Mouse (Mus musculus) testis, postnatal 10 days (tissue): ENCODE results near the gene H2-Q10.
"Not testable (repeated sequence)": the region's sequence is repeated elsewhere in the genome, so short reads cannot be mapped to it uniquely, and the experiment has no call there.

Source experiments
- DNase-seq: peaks from one replicate; pipeline ENCODE4 v3.0.0; 2021; ENCODE audit warnings: low spot score

H2-Q10 gene

DNA sequence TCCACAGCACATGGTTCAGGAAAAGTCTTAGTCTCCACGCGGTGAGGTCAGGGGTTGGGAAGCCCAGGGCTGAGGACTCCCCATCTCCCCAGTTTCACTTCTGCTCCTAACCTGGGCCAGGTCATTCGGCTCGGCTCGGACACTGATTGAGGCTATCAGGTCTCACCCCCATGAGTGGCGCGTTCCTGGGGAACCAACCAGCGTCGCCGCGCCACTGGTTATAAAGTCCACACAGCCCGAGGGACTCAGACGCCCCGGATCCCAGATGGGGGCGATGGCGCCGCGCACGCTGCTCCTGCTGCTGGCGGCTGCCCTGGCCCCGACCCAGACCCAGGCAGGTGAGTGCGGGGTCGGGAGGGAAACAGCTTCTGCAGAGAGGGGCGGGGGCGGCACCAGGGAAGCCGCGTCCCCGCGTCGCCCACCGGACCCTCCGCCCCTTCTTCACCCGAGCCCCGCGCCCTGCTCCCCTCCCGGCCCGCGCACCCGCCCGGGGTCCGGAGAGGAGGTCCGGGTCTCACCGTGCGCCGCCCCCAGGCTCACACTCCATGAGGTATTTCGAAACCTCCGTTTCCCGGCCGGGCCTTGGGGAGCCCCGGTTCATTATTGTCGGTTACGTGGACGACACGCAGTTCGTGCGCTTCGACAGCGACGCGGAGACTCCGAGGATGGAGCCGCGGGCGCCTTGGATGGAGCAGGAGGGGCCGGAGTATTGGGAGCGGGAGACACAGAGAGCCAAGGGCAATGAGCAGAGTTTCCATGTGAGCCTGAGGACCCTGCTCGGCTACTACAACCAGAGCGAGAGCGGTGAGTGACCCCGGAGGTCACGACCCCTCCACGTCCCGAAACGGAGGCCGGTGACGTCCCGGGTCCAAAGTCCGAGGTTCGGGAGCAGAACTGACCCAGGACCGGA is at the start of gene H2-Q10:
Gene H2-Q10, plus strand, starts transcription at position 248 of the 910 bp plus-strand sequence.
- peak; percentile 57 for DNase-seq

DNA sequence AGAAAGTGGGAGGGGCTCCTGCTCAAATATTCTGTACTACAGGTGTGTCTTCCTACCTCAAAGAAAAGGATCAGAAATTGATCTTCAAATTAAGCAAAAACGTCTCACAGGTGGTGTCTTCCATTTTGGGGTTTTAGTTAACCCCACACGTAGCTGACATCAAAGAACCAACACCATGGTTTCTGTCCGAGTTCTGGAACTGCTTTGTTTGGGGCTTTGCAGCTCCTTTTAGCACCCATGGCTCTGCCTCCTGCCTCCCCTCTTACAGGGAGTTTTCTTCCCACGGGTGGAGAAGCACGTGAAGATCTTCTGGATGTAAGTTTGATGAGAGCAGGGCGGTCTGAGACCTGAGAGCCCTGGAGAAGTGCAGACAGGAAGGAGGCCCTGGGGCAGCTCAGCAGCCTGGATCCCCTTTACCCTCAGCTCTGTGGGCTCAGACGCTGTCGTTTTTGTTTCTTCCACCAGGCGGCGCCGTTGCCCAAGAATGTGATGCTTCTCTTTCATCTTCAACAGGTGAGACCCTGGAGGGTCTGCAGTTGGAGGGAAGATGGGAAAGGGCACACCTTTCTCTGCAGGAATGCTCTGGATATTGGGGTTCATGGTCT is 49.6 kb upstream of the H2-Q10 start:
- peak; percentile 62 for DNase-seq

DNA sequence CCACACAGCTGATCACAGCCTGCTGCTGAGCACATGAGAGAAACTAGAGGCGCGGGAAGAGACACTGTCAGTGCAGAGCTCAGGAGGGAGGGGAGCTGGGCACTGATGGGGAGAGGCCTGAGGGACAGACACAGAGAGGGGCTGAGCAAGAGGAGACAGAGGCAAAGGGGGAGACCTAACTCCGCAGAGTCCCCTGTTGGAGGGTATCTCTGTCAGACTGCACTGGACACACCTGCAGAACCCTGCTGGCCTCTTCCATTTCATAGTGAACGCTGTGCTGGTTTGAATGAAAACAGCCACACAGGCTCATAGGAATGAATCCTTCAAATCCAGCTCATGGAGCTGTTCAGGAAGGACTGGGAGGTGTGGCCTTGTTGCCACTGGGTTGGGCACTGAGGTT is 48.6 kb upstream of the H2-Q10 start:
- DNase-seq, result peak; percentile 40

DNA sequence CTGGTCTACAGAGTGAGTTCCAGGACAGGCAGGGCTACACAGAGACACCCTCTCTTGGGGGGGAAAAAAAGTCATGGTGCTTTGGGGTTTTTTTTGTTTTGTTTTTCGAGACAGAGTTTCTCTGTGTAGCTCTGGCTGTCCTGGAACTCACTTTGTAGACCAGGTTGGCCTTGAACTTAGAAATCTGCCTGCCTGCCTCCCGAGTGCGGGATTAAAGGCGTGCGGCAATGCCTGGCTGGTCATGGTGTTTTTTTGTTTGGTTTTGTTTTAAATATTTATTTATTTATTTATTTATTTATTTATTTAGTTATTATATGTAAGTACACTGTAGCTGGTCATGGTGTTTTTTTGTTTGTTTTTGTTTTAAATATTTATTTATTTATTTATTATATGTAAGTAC is 47.5 kb upstream of the H2-Q10 start:
- DNase-seq, result peak; percentile 36

DNA sequence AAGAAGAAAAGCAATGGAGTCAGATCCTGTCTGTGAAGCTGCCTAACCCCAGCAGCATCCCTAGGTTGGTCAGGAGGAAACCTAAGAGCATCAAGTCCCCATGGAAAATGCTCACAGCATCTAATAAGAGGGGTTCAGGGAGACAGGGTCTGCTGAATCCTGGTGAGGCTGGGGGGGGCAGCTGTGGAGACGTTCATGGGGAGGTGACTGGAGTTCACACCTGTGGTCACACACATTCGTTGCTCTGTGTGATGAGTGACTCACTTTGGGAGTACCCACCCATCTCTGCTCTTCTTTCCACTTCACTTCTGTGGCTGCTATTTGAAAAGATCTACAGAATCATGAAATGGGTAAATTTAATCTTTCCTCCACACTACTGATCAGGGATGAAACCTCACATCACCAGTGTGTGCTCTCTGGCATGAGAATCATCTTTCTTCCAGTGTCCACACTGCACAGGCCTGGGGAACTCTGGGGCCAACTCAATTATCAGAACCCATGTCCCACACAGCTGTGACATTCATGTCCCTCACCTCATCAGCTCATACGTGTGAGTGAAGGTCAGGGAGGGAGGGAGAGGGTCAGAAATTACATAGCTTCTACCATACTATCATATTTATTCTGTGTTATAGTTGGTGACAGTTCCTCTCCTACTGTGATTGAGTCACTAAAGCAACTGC is 46.6 kb upstream of the H2-Q10 start:
- peak; percentile 41 for DNase-seq

DNA sequence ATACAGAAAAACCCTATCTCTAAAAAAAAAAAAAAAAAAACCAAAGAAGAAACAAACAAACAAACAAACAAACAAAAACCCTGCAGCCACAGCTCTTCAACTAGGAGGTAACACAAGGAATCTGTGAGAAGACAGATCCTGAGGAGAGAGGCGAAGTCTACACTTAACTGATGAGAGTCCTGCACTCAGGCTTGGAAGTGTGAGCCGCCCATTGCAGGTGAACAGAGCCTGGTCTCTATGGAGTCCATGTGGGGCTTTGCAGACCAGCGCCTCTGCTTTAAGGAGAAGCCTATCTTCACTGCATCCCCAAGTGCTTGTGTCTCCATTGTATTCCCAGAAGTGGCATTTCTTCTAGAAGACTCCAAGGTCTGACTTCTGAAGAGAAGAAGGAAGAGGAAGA is 45.8 kb upstream of the H2-Q10 start:
- peak; percentile 33 for DNase-seq

DNA sequence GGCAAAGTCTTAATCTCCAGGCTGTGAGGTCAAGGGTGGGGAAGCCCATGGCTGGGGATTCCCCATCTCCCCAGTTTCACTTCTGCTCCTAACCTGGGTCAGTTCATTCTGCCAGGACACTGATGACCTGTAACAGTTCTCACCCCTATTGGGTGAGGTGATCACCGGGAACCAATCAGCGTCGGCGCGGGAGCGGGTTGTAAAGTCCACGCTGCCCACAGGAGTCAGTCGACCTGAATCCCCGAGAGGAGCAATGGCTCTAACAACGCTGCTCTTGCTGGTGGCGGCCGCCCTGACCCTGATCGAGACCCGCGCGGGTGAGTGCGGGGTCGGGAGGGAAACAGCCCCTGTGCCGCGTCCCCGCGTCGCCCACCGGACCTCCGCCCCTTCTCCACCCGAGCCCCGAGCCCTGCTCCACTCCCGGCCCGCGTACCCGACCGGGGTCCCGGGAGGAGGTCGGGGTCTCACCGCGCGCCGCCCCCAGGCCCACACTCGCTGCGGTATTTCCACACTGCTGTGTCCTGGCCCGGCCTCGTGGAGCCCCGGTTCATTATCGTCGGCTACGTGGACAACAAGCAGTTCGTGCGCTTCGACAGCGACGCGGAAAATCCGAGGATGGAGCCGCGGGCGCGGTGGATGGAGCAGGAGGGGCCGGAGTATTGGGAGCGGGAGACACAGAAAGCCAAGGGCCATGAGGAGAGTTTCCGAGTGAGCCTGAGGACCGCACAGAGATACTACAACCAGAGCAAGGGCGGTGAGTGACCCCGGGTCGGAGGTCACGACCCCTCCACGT is 45.1 kb upstream of the H2-Q10 start, which contains the start of gene H2-Q6:
Gene H2-Q6, plus strand, starts transcription at position 227 of the 793 bp plus-strand sequence.
- peak; percentile 64 for DNase-seq

DNA sequence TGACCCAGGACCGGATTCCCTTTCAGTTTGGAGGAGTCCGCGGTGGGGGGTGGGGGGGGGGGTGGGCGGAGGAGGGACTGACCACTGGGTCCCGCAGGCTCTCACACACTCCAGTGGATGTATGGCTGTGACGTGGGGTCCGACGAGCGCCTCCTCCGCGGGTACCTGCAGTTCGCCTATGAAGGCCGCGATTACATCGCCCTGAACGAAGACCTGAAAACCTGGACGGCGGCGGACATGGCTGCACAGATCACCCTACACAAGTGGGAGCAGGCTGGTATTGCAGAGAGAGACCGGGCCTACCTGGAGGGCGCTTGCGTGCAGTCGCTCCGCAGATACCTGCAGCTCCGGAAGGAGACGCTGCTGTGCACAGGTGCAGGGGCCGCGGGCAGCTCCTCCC is 44.4 kb upstream of the H2-Q10 start:
- DNase-seq, result peak; percentile 48

DNA sequence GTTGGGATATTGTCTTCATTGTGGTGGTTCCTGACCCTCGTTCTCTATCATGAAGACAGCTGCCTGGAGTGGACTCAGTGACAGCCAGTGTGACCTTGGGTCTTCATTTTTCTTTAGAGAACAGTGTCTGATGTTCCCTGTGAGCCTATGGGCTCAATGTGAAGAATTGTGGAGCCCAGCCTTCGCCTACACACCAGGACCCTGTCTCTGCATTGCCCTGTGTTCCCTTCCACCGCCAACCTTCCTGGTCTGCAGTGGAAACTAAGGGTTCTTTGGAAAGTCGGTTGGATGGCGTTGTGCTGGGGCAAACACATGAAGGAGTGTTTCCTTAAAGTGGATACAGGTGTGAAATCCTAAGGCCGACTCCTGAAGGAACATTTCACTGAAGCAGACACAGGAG is 41.0 kb upstream of the H2-Q10 start:
- not testable (repeated sequence) for DNase-seq

DNA sequence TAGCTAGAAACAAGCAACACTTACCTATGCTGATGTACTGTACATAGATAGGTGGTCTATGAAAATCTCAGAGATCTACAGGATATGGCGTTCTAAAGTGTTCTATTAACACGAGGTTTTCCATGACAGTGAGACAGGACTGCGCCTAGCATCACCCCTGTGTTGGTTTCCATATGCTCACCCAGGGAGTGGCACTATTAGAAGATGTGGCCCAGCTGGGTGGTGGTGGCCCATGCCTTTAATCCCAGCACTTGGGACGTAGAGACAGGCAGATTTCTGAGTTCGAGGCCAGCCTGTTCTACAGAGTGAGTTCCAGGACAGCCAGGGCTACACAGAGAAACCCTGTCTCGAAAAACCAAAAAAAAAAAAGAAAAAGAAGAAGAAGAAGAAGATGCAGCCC is 39.2 kb upstream of the H2-Q10 start:
- not testable (repeated sequence) for DNase-seq

DNA sequence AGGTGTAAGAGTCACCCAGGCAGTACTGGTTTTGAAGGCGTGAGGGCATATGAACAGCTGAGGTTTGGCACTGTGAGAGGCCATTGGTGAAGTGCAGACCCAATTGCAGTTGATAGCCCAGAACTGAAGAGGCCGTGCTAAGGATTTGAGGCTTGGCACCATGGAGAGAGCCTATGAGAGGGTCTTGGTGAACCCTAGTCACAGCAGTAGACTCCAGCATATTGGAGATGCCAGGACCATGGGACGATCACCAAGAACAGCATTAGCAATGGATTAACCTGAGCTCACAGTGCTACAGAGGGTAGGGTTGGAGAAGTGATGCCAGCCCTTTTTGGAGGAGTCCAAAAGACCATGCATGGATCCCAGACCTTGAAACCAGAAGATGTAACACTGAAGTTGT is 37.7 kb upstream of the H2-Q10 start:
- not testable (repeated sequence) for DNase-seq

DNA sequence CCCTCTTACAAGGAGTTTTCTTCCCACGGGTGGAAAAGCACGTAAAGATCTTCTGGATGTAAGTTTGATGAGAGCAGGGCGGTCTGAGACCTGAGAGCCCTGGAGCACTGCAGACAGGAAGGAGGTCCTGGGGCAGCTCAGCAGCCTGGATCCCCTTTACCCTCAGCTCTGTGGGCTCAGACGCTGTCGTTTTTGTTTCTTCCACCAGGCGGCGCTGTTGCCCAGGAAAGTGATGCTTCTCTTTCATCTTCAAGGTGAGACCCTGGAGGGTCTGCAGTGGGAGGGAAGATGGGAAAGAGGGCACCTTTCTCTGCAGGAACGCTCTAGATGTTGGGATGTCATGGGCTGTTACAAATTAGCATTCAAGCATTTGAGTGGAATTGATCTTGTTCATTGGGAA is 35.1 kb upstream of the H2-Q10 start:
- peak; percentile 56 for DNase-seq

DNA sequence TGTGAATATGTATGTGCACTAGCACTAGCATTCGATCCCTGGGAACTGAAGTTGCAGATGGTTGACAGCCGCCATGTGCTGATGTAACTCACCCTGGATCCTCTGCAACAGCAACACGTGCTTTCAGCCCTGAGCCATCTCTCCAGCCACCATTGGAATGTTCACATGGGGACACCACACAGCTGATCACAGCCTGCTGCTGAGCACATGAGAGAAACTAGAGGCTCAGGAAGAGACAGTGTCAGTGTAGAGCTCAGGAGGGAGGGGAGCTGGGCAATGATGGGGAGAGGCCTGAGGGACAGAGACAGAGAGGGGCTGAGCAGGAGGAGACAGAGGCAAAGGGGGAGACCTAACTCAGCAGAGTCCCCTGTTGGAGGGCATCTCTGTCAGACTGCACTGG is 34.3 kb upstream of the H2-Q10 start:
- DNase-seq, result peak; percentile 41

DNA sequence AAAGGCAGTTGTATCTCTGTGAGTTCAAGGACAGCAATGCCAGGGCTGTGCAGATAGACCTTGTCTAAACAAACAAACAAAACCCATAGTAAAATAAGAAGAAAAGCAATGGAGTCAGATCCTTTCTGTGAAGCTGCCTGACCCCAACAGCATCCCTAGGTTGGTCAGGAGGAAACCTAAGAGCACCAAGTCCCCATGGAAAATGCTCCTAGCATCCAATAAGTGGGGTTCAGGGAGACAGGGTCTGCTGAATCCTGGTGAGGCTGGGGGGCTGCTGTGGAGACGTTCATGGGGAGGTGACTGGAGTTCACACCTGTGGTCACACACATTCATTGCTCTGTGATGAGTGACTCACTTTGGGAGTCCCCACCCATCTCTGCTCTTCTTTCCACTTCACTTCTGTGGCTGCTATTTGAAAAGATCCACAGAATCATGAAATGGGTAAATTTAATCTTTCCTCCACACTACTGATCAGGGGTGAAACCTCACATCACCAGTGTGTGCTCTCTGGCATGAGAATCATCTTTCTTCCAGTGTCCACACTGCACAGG is 32.4 kb upstream of the H2-Q10 start:
- peak; percentile 19 for DNase-seq

DNA sequence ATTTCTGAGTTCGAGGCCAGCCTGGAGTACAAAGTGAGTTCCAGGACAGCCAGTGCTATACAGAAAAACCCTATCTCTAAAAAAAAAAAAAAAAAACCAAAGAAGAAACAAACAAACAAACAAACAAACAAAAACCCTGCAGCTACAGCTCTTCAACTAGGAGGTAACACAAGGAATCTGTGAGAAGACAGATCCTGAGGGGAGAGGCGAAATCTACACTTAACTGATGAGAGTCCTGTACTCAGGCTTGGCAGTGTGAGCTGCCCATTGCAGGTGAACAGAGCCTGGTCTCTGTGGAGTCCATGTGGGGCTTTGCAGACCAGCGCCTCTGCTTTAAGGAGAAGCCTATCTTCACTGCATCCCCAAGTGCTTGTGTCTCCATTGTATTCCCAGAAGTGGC is 31.5 kb upstream of the H2-Q10 start:
- DNase-seq, result peak; percentile 13

DNA sequence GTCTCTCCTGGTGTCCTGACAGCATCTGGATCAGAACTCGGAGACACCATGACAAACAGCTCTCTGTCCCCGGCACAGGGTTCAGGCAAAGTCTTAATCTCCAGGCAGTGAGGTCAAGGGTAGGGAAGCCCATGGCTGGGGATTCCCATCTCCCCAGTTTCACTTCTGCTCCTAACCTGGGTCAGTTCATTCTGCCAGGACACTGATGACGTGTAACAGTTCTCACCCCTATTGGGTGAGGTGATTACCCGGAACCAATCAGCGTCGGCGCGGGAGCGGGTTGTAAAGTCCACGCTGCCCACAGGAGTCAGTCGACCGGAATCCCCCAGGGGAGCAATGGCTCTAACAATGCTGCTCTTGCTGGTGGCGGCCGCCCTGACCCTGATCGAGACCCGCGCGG is 31.0 kb upstream of the H2-Q10 start, which contains the start of gene H2-Q7:
Gene H2-Q7, plus strand, starts transcription at position 271 of the 400 bp plus-strand sequence.
- DNase-seq, result peak; percentile 83

DNA sequence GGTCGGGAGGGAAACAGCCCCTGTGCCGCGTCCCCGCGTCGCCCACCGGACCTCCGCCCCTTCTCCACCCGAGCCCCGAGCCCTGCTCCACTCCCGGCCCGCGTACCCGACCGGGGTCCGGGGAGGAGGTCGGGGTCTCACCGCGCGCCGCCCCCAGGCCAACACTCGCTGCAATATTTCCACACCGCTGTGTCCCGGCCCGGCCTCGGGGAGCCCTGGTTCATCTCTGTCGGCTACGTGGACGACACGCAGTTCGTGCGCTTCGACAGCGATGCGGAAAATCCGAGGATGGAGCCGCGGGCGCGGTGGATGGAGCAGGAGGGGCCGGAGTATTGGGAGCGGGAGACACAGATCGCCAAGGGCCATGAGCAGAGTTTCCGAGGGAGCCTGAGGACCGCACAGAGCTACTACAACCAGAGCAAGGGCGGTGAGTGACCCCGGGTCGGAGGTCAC is 30.6 kb upstream of the H2-Q10 start:
- peak; percentile 59 for DNase-seq

DNA sequence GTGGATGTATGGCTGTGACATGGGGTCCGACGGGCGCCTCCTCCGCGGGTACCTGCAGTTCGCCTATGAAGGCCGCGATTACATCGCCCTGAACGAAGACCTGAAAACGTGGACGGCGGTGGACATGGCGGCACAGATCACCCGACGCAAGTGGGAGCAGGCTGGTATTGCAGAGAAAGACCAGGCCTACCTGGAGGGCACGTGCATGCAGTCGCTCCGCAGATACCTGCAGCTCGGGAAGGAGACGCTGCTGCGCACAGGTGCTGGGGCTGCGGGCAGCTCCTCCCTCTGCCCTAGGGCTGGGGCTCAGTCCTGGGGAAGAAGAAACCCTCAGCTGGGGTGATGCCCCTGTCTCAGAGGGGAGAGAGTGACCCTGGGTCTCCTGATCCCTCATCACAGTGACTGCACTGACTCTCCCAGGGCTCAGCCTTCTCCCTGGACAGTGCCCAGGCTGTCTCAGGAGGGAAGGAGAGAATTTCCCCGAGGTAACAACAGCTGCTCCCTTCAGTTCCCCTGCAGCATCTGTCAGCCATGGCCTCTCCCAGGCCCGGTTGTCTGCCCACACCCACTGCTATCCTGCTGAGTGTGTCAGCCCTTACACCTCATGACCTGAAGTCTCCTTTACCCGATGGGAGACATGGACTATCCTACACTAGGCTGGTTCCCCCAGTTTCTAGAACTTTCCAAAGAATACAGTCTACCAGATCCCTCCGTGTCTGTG is 29.8 kb upstream of the H2-Q10 start:
- DNase-seq, result peak; percentile 43

DNA sequence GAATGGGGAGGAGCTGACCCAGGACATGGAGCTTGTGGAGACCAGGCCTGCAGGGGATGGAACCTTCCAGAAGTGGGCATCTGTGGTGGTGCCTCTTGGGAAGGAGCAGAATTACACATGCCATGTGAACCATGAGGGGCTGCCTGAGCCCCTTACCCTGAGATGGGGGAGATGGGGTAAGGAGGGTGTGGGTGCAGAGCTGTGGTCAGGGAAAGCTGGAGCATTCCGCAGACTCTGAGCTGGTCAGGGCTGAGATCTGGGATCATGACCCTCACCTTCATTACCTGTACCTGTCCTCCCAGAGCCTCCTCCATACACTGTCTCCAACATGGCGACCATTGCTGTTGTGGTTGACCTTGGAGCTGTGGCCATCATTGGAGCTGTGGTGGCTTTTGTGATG is 27.5 kb upstream of the H2-Q10 start:
- not testable (repeated sequence) for DNase-seq

DNA sequence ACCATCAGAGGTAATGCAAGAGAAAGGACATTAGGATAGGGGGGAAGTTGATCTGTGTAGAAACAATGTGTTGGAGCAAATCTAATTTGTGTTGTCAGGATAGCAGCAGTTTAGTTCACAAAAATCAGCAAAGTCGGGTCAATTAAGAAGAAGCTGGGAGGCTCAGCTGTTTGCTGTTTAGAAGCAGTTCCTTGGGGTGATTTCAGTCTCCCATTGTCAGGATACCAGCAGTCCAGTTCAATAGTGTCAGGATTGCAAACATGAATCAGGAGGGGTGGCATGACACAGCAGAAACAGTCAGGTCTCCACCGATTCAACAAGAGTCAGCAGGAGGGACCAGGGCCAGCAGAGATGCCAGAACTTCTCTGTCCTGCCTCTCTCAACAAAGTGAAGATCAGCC is 25.4 kb upstream of the H2-Q10 start:
- DNase-seq, result not testable (repeated sequence)

DNA sequence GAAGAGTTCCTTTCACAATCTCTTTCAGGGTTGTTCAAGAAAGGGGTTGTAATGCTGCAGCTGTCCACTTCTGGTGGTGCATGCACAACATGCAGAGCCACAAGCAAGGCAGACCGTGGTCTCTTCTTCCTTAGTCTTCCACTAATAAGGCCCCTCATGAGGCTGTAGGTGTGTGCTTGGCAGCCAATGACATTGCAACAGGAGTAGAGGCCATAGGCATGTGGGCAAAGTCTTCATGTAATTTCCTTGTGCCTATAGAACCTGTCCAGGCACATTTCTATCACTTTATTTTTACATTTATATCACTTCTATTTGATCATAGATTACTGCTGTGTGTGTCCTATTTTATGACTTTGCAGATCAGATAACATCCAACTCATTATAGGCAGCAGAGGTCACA is 11.6 kb upstream of the H2-Q10 start:
- DNase-seq, result not testable (repeated sequence)
